Mouse (Mus musculus): ENCODE measurements around the gene Actg2. TPM values are rescaled to one million over a fixed set of nuclear protein-coding genes. Genes with fewer than 3 reads are reported as not detected.

Gene Actg2
- polyA plus RNA-seq, 1 experiment from 2014 or later: 2.0 TPM

GRCm38 (mm10) chr6:83488200-83488599, 47.9 kb downstream of the Actg2 start:
- no peaks in the 10 kb centered on the region for H3K9me3 ChIP-seq
- no peaks in the 10 kb centered on the region for H3K27me3 ChIP-seq
- no peak overlapping the region for H3K4me3 ChIP-seq
- peaks cover 80% of the 10 kb centered on the region for H3K36me3 ChIP-seq
- no peak overlapping the region for H3K27ac ChIP-seq
- 93% methylated on average over 5 of the region's 5 CpGs for WGBS
- H3K9ac ChIP-seq: no peak overlapping the region
- no peaks in the 10 kb centered on the region for H3K4me1 ChIP-seq (replicated peaks)
- no peak overlapping the region for H3K4me2 ChIP-seq
- no peak for ATAC-seq (ENCODE audit: low FRiP score)

- Histone ChIP-seq H3K27me3 (no peaks in the 10 kb centered on the region), H3K4me3 (no peak overlapping the region), H3K9me3 (no peaks in the 10 kb centered on the region), H3K4me1 (replicated peaks) (no peaks in the 10 kb centered on the region), H3K9ac (no peak overlapping the region), H3K36me3 (peaks cover 86% of the 10 kb centered on the region), H3K27ac (no peak overlapping the region), H3K4me2 (no peak overlapping the region)
- WGBS: 87% methylated on average over 4 of the region's 4 CpGs
- no peak for ATAC-seq (ENCODE audit: low FRiP score)
Measured at GRCm38 (mm10) chr6:83487298-83487697, 48.8 kb downstream of the Actg2 start.

GRCm38 (mm10) chr6:83485854-83486253, 50.2 kb downstream of the Actg2 start:
- no peak for ATAC-seq (ENCODE audit: low FRiP score)
- Histone ChIP-seq H3K27ac (no peak overlapping the region), H3K4me1 (replicated peaks) (no peaks in the 10 kb centered on the region), H3K27me3 (no peaks in the 10 kb centered on the region), H3K4me3 (no peak overlapping the region), H3K9ac (no peak overlapping the region), H3K4me2 (no peak overlapping the region), H3K9me3 (no peaks in the 10 kb centered on the region), H3K36me3 (peaks cover 93% of the 10 kb centered on the region)
- 69% methylated on average over 4 of the region's 4 CpGs for WGBS

GRCm38 (mm10) chr6:83483776-83484175, 52.3 kb downstream of the Actg2 start:
- H3K9ac ChIP-seq: no peak overlapping the region
- 96% methylated on average over 7 of the region's 7 CpGs for WGBS
- no peaks in the 10 kb centered on the region for H3K4me1 ChIP-seq (replicated peaks)
- no peak overlapping the region for H3K27ac ChIP-seq
- no peaks in the 10 kb centered on the region for H3K27me3 ChIP-seq
- H3K9me3 ChIP-seq: no peaks in the 10 kb centered on the region
- H3K4me3 ChIP-seq: no peak overlapping the region
- no peak overlapping the region for H3K4me2 ChIP-seq
- no peak for ATAC-seq (ENCODE audit: low FRiP score)
- H3K36me3 ChIP-seq: peaks cover 97% of the 10 kb centered on the region

GRCm38 (mm10) chr6:83482418-83483085, 53.5 kb downstream of the Actg2 start:
- Histone ChIP-seq H3K9me3 (no peaks in the 10 kb centered on the region), H3K27me3 (no peaks in the 10 kb centered on the region), H3K36me3 (peaks cover 89% of the 10 kb centered on the region), H3K4me2 (no peak overlapping the region), H3K27ac (no peak overlapping the region), H3K4me3 (no peak overlapping the region), H3K9ac (no peak overlapping the region), H3K4me1 (replicated peaks) (no peaks in the 10 kb centered on the region)
- ATAC-seq (ENCODE audit: low FRiP score): no peak
- WGBS: 70% methylated on average over 10 of the region's 10 CpGs

- H3K27me3 ChIP-seq: no peaks in the 10 kb centered on the region
- ATAC-seq (ENCODE audit: low FRiP score): no peak
- 93% methylated on average over 6 of the region's 6 CpGs for WGBS
- H3K4me2 ChIP-seq: no peak overlapping the region
- no peaks in the 10 kb centered on the region for H3K9me3 ChIP-seq
- peaks cover 70% of the 10 kb centered on the region for H3K36me3 ChIP-seq
- H3K27ac ChIP-seq: no peak overlapping the region
- no peak overlapping the region for H3K9ac ChIP-seq
- 0 out of 2 replicates have a peak, but pooled peaks cover 4% of the 10 kb centered on the region for H3K4me1 ChIP-seq (replicated peaks)
- H3K4me3 ChIP-seq: no peak overlapping the region
Measured at GRCm38 (mm10) chr6:83480019-83480655, 55.9 kb downstream of the Actg2 start.

GRCm38 (mm10) chr6:83479193-83479592, 56.9 kb downstream of the Actg2 start:
- Histone ChIP-seq H3K36me3 (peaks cover 61% of the 10 kb centered on the region), H3K4me2 (no peak overlapping the region), H3K4me1 (replicated peaks) (0 out of 2 replicates have a peak, but pooled peaks cover 4% of the 10 kb centered on the region), H3K9ac (no peak overlapping the region), H3K4me3 (no peak overlapping the region), H3K9me3 (no peaks in the 10 kb centered on the region), H3K27ac (no peak overlapping the region), H3K27me3 (no peaks in the 10 kb centered on the region)
- 82% methylated on average over 2 of the region's 2 CpGs for WGBS
- ATAC-seq (ENCODE audit: low FRiP score): no peak

GRCm38 (mm10) chr6:83478628-83479027, 57.4 kb downstream of the Actg2 start:
- Histone ChIP-seq H3K27me3 (no peaks in the 10 kb centered on the region), H3K36me3 (peaks cover 55% of the 10 kb centered on the region), H3K4me3 (no peak overlapping the region), H3K9me3 (no peaks in the 10 kb centered on the region), H3K27ac (no peak overlapping the region), H3K4me1 (replicated peaks) (0 out of 2 replicates have a peak, but pooled peaks cover 4% of the 10 kb centered on the region), H3K4me2 (no peak overlapping the region), H3K9ac (no peak overlapping the region)
- WGBS: 91% methylated on average over 7 of the region's 7 CpGs
- ATAC-seq (ENCODE audit: low FRiP score): no peak

- Histone ChIP-seq H3K36me3 (peaks cover 53% of the 10 kb centered on the region), H3K27ac (no peak overlapping the region), H3K4me1 (replicated peaks) (0 out of 2 replicates have a peak, but pooled peaks cover 4% of the 10 kb centered on the region), H3K27me3 (no peaks in the 10 kb centered on the region), H3K9me3 (no peaks in the 10 kb centered on the region), H3K4me2 (no peak overlapping the region), H3K4me3 (no peak overlapping the region), H3K9ac (no peak overlapping the region)
- no peak for ATAC-seq (ENCODE audit: low FRiP score)
- 74% methylated on average over 4 of the region's 4 CpGs for WGBS
Measured at GRCm38 (mm10) chr6:83478217-83478616, 57.8 kb downstream of the Actg2 start.

GRCm38 (mm10) chr6:83475431-83475830, 60.6 kb downstream of the Actg2 start:
- Histone ChIP-seq H3K27me3 (no peaks in the 10 kb centered on the region), H3K4me2 (no peak overlapping the region), H3K27ac (no peak overlapping the region), H3K9ac (no peak overlapping the region), H3K4me1 (replicated peaks) (0 out of 2 replicates have a peak, but pooled peaks cover 4% of the 10 kb centered on the region), H3K36me3 (peaks cover 26% of the 10 kb centered on the region), H3K4me3 (no peak overlapping the region), H3K9me3 (no peaks in the 10 kb centered on the region)
- 73% methylated on average over 7 of the region's 7 CpGs for WGBS
- ATAC-seq (ENCODE audit: low FRiP score): no peak

- H3K27ac ChIP-seq: no peak overlapping the region
- H3K4me3 ChIP-seq: no peak overlapping the region
- 86% methylated on average over 9 of the region's 9 CpGs for WGBS
- H3K4me2 ChIP-seq: no peak overlapping the region
- H3K27me3 ChIP-seq: no peaks in the 10 kb centered on the region
- 0 out of 2 replicates have a peak, but pooled peaks cover 4% of the 10 kb centered on the region for H3K4me1 ChIP-seq (replicated peaks)
- no peak overlapping the region for H3K9ac ChIP-seq
- no peak for ATAC-seq (ENCODE audit: low FRiP score)
- H3K9me3 ChIP-seq: no peaks in the 10 kb centered on the region
- H3K36me3 ChIP-seq: peaks cover 5% of the 10 kb centered on the region; the same call in 1 of the 2 replicates
Measured at GRCm38 (mm10) chr6:83473240-83473639, 62.8 kb downstream of the Actg2 start.

- ATAC-seq (ENCODE audit: low FRiP score): no peak
- 90% methylated on average over 7 of the region's 7 CpGs for WGBS
Measured at GRCm38 (mm10) chr6:83471739-83472138, 64.3 kb downstream of the Actg2 start.

GRCm38 (mm10) chr6:83464011-83464410, 72.1 kb downstream of the Actg2 start:
- Histone ChIP-seq H3K9me3 (no peaks in the 10 kb centered on the region), H3K4me2 (no peak overlapping the region), H3K36me3 (no peaks in the 10 kb centered on the region), H3K27me3 (0 out of 2 replicates have a peak, but pooled peaks cover under 1% of the 10 kb centered on the region), H3K27ac (no peak overlapping the region), H3K9ac (no peak overlapping the region), H3K4me1 (replicated peaks) (no peaks in the 10 kb centered on the region), H3K4me3 (no peak overlapping the region)
- ATAC-seq (ENCODE audit: low FRiP score): no peak

More at GRCm38 (mm10) chr6:83471739-83472138, 64.3 kb downstream of the Actg2 start:
- no peaks in the 10 kb centered on the region for H3K9me3 ChIP-seq
- H3K4me3 ChIP-seq: no peak overlapping the region
- H3K27ac ChIP-seq: no peak overlapping the region
- no peaks in the 10 kb centered on the region for H3K27me3 ChIP-seq
- peaks cover under 1% of the 10 kb centered on the region; the same call in 1 of the 2 replicates for H3K36me3 ChIP-seq
- H3K4me2 ChIP-seq: no peak overlapping the region
- H3K9ac ChIP-seq: no peak overlapping the region
- 0 out of 2 replicates have a peak, but pooled peaks cover 1% of the 10 kb centered on the region for H3K4me1 ChIP-seq (replicated peaks)
